Mouse (Mus musculus) 416B (cell line): ENCODE results near the gene Prss12.

ENCODE experiments used
- DNase-seq: peaks from one replicate; pipeline ENCODE4 v3.0.0; 2011; ENCODE audit warnings: low read depth

The Prss12 gene

DNA sequence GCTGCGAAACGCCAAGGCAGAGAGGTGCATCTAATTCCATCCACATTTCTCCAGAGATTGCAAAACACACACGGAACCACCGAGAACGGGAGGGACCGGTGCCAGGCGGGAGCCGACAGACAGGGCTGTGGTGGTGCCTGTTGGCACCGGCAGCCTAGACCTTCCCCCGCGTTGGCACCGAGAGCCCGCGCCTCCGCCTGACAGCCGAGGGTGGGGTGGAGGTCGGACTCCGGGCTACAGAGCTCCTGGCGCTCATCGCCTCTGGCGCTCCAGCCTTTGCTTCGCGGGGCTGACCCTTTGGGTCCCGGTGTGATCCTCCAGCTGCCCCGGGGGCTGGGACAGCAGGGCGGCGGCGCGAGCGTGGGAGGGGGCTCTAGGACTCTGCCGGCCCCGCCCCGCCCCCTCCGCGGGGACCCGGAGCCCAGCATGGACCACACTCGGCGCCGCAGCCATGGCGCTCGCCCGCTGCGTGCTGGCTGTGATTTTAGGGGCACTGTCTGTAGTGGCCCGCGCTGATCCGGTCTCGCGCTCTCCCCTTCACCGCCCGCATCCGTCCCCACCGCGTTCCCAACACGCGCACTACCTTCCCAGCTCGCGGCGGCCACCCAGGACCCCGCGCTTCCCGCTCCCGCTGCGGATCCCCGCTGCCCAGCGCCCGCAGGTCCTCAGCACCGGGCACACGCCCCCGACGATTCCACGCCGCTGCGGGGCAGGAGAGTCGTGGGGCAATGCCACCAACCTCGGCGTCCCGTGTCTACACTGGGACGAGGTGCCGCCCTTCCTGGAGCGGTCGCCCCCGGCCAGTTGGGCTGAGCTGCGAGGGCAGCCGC lies at the start of gene Prss12:
Gene Prss12 (plus strand): TSS at position 206 of the 830 bp plus-strand sequence.
- no peak for DNase-seq

DNA sequence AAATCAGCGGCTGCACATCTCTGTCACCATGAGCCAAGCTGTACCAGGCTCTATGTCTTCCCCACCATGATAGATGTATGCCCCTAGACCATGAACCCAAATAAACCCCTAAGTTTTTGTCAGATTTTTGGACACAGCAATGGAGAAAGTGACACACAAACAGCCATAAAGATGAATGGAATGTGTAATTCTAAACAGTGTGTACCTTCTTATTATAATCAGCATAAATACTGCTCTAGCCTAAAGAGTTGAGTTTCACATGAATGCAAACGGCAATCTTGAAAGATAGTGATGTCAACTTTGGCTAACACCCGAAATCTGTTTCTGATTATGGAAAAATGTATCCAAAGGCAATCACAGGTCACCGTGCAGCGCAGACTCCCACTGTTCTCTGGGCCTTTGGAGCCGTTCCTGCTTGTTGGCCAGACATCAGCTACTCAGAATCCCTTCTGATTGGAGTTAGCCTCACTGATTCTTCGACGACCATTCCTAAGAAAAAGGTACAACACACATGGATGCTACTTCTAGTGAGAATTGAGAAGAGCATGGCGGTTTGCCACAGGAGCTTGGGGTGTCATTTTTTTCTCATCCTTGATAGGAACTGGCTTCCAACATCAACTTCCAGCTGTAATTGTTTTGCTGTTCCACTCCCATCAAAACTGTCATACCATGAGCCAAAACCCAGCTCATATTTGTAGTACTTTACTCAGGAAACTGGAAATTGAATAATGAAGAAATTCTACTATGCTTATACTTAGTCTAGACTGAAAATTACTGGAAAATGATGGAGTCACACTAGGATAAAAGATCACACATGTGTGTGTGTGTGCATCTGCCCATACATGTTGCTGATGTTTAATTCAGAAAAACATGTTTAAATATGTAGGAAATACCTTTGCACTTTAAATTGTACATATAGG lies 48.9 kb upstream of the Prss12 start:
- no peak for DNase-seq

DNA sequence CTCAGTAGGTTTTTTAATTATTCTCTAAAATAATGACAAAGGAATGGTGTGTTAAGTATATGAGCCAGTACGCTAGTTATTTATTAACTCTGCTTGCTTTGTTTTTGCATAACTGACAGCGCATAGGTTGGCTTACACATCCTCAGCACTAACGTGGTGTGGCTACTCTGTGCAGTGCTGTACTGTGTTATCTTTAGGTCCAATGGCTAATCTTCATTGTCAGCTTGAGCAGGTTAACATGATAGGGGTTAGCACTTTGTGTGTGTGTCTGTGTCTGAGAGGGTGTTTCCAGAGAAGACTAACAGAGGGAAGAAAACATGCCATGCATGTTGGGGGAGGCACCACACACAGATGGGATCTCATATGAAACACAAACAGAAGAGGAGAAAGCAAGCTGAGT lies 41.8 kb upstream of the Prss12 start:
- DNase-seq = no peak

DNA sequence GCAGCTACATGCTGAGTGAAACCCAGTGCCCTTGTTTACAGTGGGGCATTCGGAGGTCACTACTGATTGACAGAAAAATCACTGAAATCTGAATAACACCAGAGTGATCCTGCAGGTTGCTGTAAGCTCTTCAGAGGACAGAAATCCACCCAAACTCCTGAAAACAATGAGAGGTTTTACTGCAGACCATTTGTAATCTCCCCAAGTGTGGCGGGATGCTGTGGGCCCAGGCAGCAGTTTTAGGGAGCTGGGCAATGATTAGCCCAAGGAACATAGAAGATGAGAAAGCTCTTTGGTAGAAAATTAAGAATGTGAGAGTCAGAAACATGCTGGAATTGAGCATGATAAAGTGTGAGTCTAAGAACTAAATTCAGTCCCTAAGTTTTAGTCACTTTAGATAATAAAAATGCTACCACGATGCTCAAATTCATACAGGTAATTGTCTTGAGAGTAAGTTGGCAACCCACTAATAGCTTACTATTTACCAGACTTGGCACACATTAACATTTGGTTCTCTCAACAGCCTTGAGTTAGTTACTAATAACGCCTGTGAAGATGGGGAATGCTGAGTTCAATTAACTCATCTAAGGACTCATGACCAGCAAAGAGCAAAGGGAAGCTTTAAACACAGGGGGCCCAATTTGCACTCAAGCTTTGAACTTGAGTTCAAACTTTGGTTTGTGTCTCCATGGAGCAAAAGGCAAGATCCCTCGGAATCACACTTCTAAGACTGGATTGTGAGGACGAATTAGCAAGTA lies 34.7 kb upstream of the Prss12 start:
- DNase-seq = no peak

DNA sequence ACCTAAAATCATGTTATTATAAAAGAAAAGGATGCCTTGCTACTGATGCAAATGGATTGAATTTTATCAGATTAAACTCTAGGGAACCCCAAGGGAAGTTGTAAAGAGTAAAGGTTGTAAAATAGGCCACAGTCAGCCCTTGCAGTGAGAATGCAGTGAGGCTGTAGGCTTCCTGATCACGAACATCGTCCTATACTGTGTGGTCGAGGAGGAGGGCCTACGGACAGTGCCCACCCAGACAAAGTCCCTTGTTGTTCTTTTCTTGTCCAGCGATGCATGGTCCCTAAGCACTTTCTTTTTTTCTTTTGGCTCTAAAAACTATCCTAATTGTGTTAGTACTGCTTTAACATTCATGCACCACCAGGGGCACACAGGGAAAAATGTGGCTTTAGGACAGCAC lies 33.5 kb upstream of the Prss12 start:
- DNase-seq = no peak

DNA sequence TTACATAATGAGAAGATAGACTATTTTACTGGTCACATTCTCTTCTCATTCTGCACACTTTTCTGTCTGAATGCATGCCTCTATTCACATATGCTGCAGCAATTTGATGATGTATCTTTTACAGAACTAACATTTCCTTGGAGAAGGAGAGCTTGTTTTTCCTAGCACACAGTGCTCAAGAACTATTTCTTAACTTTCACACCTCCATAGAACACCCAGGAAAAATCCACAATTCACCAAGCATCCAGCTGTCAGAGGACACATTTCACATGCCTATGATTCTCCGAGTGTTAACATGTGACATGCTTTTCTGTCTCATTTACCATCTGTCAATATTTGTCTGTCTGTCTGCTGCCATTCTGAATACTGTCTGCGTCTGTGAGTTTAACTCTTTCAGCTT lies 21.1 kb upstream of the Prss12 start:
- DNase-seq = no peak

DNA sequence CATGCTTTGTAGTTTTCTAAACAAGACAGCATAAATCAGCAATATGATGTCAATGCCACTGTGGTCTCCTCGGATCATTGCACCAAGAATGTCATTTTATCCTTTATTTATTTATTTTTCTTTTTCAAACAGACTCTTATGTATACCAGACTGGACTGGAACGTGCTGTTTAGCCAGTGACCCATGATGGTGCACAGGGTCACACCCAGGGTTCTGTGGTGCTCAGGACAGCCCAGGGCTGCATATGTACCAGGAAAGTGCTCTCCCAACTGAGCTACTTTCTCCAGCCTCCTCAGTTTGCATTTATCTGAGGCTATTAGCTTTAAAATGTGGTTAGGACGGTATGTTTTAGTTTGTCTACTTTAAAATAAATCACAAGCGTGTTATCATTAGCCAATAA lies 18.7 kb upstream of the Prss12 start:
- DNase-seq = no peak

DNA sequence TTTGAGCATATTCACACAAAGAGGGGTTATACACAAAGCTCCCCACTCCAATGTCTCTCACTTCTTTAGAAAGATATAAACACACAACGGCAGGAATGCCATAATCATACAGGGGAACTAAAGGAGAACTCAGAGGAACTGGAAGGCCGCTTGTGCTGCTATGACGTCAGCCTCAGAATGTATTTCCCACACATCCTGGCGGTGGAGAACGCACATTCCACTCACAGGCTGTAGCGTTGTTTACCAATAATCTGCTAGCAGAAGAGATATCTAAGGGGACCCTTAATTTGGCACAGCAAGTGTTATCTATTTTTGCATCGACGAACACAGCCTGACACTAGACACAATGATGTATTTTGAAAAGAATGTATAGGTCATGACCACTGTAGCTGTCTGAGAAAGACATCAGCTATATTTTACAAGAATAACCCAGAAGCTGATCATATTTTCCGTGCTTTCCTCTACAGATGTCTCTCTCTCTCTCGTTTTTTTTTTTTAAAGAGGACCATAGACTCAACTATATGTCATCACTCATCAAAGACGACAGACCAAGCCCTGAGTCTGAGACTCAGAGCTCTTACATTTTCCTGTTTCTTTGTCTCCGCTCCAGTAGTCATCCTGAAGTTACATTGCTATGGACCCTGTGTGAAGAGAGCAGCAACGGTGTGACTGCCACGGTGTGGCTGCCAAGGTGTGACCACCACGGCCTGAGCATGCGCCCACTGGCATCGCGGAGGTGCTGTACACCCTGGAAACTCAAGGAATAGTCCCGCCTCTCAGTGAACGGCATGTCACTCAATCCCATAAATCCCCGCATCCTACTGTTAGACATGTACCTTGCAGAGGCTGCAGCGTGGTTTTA lies 16.9 kb upstream of the Prss12 start:
- DNase-seq = no peak

DNA sequence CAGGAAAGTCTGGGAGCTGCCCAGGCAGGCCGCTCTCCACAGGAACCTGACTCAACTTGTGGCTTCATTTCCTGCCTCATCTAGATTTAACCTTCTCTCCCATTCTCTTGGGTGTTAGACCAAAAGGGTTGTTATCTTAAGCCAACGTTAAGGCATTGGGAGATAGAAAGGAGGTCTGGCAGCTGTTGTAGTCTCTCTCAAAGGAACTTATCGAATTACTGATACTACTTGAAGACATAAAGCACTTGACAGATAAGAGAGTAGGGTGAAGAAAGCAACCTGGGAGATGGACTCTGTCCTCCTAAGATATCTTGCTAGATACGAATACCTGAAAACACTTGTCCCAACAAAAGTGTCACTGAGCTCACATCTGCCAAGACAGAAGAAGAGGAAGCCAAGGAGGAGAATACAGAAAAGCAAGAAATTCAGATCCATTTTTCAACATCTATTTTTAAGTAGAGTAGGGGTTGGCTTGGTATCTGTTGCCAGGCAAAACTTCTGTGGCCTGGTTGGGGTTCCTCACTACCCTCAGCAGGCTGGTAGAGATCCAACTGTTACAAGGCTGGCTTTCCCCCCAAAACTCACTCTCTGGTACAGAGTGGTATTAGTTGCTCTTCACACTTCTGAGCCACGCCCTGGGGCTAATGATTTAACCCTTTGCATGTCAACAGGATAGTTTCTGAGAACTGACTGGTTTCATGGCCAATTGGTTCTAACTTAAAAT lies 14.6 kb upstream of the Prss12 start:
- DNase-seq = peak; percentile 93

DNA sequence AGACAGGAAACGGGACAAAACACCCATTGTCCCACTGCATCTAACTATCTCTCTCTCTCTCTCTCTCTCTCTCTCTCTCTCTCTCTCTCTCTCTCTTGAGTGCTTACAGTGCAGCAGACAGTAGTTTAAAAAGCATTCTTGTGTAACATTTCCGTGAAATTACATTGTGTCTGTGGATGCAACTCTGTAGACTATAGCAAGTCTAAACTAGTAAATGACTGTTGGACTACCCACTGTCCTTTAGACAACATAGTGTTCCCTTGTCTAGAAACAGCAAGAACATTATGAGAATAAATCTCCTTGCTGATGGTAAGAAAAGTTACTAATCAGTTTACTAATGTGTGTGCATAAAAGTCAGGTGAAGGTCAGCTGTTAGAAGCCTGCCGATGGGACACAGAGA lies 13.4 kb upstream of the Prss12 start:
- DNase-seq = peak; percentile 18

DNA sequence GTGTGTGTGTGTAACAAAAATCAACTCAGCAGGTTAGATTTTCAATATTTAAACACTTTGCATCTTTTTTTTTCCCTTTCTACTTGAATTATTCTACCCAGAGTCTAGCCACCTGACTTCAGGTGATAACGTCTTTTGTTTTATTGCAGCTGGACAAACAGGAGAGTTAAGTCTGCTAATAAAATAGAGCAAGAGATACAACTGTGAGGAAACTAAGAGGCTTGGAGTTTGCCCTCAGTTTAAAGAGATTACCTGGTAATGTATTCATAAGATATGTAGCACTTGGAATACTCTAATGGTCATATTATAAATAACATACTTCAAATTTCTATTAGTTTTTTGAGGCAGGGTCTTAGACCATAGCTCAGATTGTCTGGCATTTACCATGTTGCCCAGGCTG lies 9.1 kb upstream of the Prss12 start:
- no peak for DNase-seq

DNA sequence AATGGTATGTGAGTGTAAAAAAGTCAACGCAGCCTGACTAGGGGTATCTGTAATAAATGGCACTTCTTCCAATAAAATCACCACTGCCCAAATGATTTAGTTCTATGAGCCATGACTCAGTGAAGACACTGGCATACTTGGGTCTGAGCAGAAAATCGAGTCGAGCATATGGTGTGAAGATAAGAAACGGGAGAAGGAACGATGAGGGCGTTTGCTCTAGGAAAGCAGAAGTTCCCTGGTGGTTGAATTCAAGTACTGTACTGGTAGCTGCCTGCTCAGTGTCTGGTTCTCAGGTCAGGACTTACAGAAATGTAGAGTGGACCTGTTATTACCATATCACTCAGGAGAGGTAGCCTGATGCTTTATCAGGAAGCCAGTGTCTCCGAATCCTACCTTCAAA lies 6.2 kb upstream of the Prss12 start:
- peak; percentile 47 for DNase-seq

DNA sequence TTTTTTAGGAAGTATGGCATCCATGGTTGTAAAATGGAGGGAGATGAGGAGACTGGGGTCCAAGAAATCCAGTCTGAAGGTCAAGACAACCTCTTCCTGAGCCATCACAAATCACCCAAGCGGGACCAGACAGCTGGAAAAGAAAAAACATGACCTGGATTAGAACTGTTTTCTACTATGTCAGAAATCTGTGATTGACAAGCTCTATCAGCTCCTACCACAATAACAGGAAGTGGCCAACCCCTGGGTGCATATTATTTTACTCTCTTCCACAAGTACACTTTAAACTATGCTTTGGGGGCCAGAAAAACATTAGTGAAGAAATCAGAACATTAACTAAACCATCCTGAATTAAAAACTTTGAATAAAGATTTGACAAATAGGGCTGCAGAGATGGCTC lies 2.2 kb upstream of the Prss12 start:
- DNase-seq = no peak

DNA sequence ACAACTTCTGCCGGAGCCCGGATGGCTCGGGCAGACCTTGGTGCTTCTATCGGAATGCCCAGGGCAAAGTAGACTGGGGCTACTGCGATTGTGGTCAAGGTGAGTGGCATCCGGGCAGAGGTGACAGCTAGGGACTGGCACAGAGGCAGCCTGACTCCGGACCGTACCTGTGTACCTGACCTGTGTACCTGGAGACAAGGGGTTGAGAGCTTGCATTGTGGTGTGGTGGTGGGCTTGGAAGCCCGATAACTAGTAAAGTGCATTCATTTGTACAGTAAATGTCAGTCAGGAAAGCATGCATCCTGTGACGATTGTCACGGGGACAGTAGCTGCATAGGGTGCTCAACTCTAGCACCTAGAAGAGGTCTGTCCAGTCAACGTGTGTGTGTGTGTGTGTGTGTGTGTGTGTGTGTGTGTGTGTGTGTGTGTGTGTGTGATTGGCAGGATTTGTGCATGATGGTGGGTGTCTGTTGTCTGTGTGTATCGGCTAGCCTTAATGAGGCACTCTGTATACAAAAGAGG lies 886 bp downstream of the Prss12 start:
- no peak for DNase-seq

DNA sequence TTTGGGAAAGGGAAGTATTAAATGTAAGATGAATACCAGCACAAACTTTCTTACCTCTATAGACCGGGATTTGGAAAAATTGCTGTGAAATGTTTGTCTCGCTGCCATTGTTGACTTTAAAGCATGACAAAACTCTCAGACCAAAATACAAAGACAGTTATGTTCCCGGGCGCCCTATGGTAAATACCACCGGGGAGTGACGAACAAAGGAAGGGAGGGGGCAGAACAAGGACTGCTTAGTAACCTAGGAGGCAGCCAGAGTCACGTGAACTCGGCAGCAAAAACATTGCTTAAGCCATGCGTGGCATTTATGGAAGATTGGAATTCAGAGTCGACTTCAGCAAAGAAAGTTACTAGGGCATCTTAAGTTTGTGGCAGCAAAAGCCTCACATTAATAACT lies 1.4 kb downstream of the Prss12 start:
- DNase-seq = no peak

DNA sequence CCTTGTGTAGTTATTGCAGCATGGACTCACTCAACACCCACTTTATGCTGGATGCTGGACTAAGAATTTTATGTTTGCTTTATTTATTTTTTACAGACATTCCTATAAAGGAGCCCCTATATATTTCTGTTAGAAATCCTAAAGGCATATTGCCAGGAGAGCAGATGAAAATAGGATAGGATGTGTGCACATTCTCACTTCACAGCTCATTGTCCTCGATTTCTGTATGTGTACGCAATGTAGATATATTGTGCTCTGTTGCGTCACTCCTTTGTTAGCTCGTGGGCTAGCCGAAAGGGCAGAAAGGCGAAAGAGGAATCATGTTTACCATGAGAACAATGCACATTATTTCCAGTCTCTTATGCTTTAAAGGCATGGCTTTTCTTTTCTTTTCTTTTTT lies 3.4 kb downstream of the Prss12 start:
- no peak for DNase-seq

DNA sequence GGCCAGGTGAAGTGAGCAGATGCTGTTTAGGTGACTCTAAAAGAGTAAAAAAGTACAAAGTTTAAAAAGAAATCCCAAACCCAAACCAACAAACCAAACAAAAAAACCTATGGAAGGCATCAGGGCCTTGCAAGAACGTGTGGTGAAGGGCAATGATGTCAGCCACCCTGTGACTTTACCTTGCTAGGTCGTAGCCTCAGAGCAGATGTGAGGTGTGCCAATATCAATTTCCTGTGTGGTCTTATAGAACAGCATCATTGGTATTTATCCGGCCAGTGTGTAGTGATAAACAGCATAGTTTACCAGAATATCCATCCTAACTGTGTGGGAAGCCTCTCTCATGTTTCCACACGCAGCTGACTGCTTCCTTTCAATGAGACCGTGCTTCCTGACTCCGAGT lies 6.2 kb downstream of the Prss12 start:
- DNase-seq = no peak

DNA sequence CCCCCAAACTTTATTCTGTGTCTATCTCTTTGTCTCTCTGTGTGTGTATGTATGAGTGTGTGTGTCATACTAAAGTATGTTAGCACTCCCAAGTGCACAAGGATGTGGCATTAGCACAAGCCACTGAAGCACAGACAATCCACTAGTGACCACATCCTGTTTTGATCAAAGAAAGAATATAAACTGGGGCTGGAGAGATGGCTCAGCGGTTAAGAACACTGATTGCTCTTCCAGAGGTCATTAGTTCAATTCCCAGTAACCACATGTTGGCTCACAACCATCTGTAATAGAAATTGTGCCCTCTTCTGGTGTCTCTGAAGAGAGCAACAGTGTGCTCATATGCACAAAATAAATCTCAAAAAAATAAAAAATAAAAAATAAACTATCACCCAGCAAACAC lies 12.8 kb downstream of the Prss12 start:
- peak; percentile 64 for DNase-seq

DNA sequence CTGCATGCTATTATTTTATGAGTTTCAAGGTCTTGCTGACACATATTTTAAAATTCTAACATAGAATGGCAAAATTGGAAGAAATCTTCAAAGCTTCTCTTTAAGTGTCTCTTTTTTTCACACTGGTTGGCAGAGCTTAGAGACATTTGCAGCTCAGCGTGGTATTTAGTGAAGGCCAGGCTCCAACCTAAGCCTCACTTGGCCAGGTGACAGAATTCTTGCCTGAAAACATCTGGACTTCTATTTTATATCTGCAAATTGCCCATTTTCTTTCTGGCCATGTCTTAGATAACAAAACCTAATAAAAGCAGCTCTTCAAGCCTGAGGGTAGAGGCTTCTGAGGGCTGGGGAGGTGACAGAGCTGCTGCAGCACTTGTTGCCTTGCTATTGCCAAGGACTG lies 13.7 kb downstream of the Prss12 start:
- DNase-seq = no peak

DNA sequence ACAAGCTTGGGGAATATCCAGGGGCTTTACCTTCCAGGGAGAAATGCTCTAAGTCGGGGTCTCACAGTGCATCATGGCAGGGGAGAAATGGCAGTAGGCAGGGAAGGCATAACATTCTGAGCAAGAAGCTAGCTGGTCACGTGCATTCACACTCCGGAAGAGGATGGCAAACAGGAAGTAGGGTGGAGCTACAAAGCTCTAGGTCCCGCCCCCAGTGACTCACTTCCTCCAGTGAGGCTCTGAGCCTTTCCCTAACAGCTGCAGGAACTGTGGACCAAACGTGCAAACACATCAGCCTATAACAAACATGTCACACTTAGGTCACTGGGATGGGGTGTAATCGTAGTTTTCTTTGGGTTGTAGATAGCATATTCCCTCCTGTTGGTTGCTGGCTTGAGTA lies 15.6 kb downstream of the Prss12 start:
- DNase-seq = peak; percentile 88

DNA sequence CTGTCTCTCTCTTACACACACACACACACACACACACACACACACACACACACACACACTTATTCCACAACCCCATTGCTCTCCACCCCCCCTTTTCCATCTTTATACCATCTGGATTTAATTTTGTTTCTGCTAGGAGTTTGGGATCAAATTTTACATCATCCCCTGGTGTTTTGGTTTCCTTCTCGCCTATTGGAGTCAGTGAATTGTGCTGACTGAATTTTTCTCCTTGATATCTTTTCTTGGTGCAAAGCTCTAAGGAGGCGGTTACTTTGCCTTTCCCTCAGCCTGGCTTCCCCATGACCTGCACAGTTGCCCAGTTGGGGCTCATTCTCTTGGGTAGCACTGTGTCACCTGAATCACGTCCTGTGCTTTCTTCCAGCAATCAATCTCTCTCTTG lies 30.1 kb downstream of the Prss12 start:
- DNase-seq = no peak
